Mouse (Mus musculus): ENCODE measurements around the gene Ethe1. TPM values are rescaled to one million over a fixed set of nuclear protein-coding genes. Genes with fewer than 3 reads are reported as not detected.

Ethe1 gene
- polyA plus RNA-seq (2012; rRNA removed) = 19.2 and 23.2 TPM in 2 replicates

DNA sequence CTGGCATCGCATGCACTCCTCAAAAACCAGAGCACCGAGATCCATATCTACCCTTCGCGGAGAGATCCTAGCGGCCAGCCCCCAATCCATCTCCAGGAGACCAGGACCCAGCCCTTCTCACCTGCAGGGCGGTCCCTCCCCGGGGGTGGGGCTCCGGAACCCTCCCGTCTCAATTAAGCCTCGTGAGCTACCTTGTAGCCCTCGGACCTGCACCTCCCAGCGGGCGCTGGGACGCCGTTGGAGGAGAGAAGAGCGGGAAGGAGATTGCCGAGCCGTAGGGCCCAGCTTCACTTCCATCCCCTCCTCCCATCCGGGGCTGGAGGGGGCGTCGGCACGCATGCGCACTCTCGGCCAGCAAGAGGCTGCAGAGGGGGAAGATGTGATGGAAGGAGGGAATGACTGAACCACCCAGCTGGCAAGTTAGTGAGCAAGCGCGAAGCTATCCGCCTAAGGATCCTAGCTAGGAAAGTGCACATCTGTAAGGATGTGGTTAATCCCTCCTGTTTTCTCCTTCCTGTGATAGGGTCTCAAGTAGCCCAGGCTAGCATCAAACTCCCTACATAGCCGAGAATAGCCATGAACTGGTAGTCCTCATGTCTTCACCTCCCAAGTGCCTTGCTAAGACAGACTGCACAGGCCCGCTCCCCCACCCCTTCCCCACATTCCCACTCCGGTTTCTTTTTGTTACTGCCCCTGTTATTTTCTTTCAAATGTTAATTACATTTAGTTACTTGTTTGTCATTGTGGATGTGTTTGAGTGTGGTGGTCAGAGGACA is at the start of gene Ethe1, which contains the start of gene Zfp575:
Gene Ethe1, plus strand, starts transcription at position 214 of the 776 bp plus-strand sequence.
Gene Zfp575, minus strand, starts transcription at position 312 of the 776 bp plus-strand sequence.

DNA sequence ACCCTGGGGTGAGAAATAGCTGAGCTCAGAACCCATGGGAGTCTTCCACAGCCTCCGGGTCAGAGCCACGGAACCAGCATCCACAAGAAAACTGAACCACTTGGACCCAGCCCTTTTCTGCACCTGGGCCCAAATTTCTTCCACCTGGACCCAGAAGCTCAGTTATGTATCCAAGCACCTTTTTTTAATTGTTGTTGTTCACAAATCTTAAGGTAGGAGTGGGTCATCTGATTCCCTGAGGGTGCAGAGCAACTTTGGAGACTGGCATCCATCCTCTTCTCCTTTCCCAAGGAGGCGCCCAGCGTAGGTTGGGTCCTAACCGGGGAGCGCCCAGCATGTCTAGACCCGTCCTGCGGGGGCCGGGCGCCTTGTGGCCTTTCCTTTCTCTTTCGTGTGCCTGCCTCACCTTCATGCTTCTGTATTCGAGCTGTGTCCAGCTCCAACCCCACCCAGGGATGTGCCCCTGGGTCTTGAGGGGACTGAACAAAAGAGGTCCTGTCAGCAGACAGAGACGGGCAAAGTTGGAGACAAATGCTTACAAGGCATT is 41.2 kb upstream of the Ethe1 start, which contains the start of the genes Pinlyp and Xrcc1:
Gene Pinlyp, minus strand, starts transcription at position 51 of the 547 bp plus-strand sequence.
Gene Xrcc1, plus strand, starts transcription at position 222 of the 547 bp plus-strand sequence.

GRCm38 (mm10) chr7:24610144-24610878 is 23.0 kb downstream of the Ethe1 start, which contains the start of gene Phldb3:
TSS of gene Phldb3 (plus strand) at chr7:24610763.

GRCm38 (mm10) chr7:24636264-24636663 is 48.9 kb downstream of the Ethe1 start, which contains the start of gene Lypd3:
TSS of gene Lypd3 (plus strand) at chr7:24636550.

Other genes with a start within 250 kb of the Ethe1 start
- gene Lypd5, start 238.3 kb upstream of the Ethe1 start, polyA plus RNA-seq (2012; rRNA removed) = not detected in 2 replicates
- 42.8 and 43.8 TPM in 2 replicates for gene Kcnn4, start 217.3 kb upstream of the Ethe1 start, polyA plus RNA-seq (2012; rRNA removed)
- 13.1 and 17.8 TPM in 2 replicates for gene Smg9, start 187.9 kb upstream of the Ethe1 start, polyA plus RNA-seq (2012; rRNA removed)
- 0.03 and 0.04 TPM in 2 replicates for gene Irgc1, start 135.2 kb upstream of the Ethe1 start, polyA plus RNA-seq (2012; rRNA removed)
- 11.9 and 15.2 TPM in 2 replicates for gene Plaur, start 125.1 kb upstream of the Ethe1 start, polyA plus RNA-seq (2012; rRNA removed)
- 0.46 and 0.55 TPM in 2 replicates for gene Cadm4, start 105.5 kb upstream of the Ethe1 start, polyA plus RNA-seq (2012; rRNA removed)
- gene Zfp428, start 80.5 kb upstream of the Ethe1 start, polyA plus RNA-seq (2012; rRNA removed) = 2.6 and 3.1 TPM in 2 replicates
- not detected in 2 replicates for gene AC161166.1, start 75.1 kb upstream of the Ethe1 start, polyA plus RNA-seq (2012; rRNA removed)
- 2.9 and 3.0 TPM in 2 replicates for gene Irgq, start 56.9 kb upstream of the Ethe1 start, polyA plus RNA-seq (2012; rRNA removed)
- gene Pinlyp, start 41.4 kb upstream of the Ethe1 start, polyA plus RNA-seq (2012; rRNA removed) = 0.06 and 0.13 TPM in 2 replicates
- gene Xrcc1, start 41.3 kb upstream of the Ethe1 start, polyA plus RNA-seq (2012; rRNA removed) = 18.1 and 22.4 TPM in 2 replicates
- 0.02 and 0.05 TPM in 2 replicates for gene Zfp575, start 98 bp downstream of the Ethe1 start, polyA plus RNA-seq (2012; rRNA removed)
- gene Phldb3, start 23.2 kb downstream of the Ethe1 start, polyA plus RNA-seq (2012; rRNA removed) = 1.6 and 1.8 TPM in 2 replicates
- 0.01 and 0.02 TPM in 2 replicates for gene Lypd3, start 49.0 kb downstream of the Ethe1 start, polyA plus RNA-seq (2012; rRNA removed)
- gene Tex101, start 89.1 kb downstream of the Ethe1 start, polyA plus RNA-seq (2012; rRNA removed) = not detected in 2 replicates
- not detected in 2 replicates for gene BC049730, start 121.7 kb downstream of the Ethe1 start, polyA plus RNA-seq (2012; rRNA removed)
- not detected in 2 replicates for gene Gm4763, start 139.4 kb downstream of the Ethe1 start, polyA plus RNA-seq (2012; rRNA removed)
- 20.4 and 31.4 TPM in 2 replicates for gene Cd177, start 172.8 kb downstream of the Ethe1 start, polyA plus RNA-seq (2012; rRNA removed)
- 7.0 and 7.4 TPM in 2 replicates for gene Ceacam10, start 189.7 kb downstream of the Ethe1 start, polyA plus RNA-seq (2012; rRNA removed)